Mouse (Mus musculus): ENCODE results near the gene Gipr. TPM values are rescaled to one million over a fixed set of nuclear protein-coding genes. Genes with fewer than 3 reads are reported as not detected.
A peak's percentile ranks its signal among the peaks of the same experiment; 100 is the strongest.

Gene Gipr
- total RNA-seq, 1 experiment from 2014 or later = 0.93 TPM

GRCm38 (mm10) chr7:19148875-19149541 lies 16.9 kb downstream of the Gipr start, which contains the start of gene Qpctl:
Qpctl (minus strand) TSS chr7:19149291.
- peak; percentile 98 for DNase-seq

GRCm38 (mm10) chr7:19148180-19148874 lies 17.6 kb downstream of the Gipr start:
- no peak for DNase-seq

- DNase-seq = no peak
Measured at GRCm38 (mm10) chr7:19147497-19148045, 18.4 kb downstream of the Gipr start.

GRCm38 (mm10) chr7:19146793-19147192 lies 19.1 kb downstream of the Gipr start:
- DNase-seq = no peak

- peak; percentile 80 for DNase-seq
Measured at GRCm38 (mm10) chr7:19137380-19137779, 28.5 kb downstream of the Gipr start.

- DNase-seq = no peak
Measured at GRCm38 (mm10) chr7:19136673-19137334, 29.1 kb downstream of the Gipr start.

GRCm38 (mm10) chr7:19136168-19136567 lies 29.8 kb downstream of the Gipr start:
- no peak for DNase-seq

- peak; percentile 99 for DNase-seq
Measured at GRCm38 (mm10) chr7:19131324-19131848, 34.5 kb downstream of the Gipr start.

- DNase-seq = no peak
Measured at GRCm38 (mm10) chr7:19130657-19131056, 35.3 kb downstream of the Gipr start.

- DNase-seq = no peak
Measured at GRCm38 (mm10) chr7:19129396-19129795, 36.5 kb downstream of the Gipr start.

GRCm38 (mm10) chr7:19127744-19128143 lies 38.2 kb downstream of the Gipr start:
- DNase-seq = no peak

GRCm38 (mm10) chr7:19124713-19125112 lies 41.2 kb downstream of the Gipr start:
- DNase-seq = no peak

- DNase-seq = peak; percentile 52
Measured at GRCm38 (mm10) chr7:19121686-19122085, 44.2 kb downstream of the Gipr start.

- DNase-seq = peak; percentile 96
Measured at GRCm38 (mm10) chr7:19119631-19120429, 46.1 kb downstream of the Gipr start, which contains the start of gene Fbxo46. Fbxo46 (plus strand) TSS chr7:19119859.

GRCm38 (mm10) chr7:19119083-19119482 lies 46.8 kb downstream of the Gipr start:
- DNase-seq = no peak

GRCm38 (mm10) chr7:19118028-19118771 lies 47.7 kb downstream of the Gipr start, which contains the start of gene Gm4969:
Gm4969 (minus strand) TSS chr7:19118368.
- peak; percentile 75 for DNase-seq

- DNase-seq = no peak
Measured at GRCm38 (mm10) chr7:19109565-19109964, 56.4 kb downstream of the Gipr start.

- peak; percentile 43 for DNase-seq
Measured at GRCm38 (mm10) chr7:19107436-19107835, 58.5 kb downstream of the Gipr start.
